Mouse (Mus musculus): ENCODE measurements around the gene Elovl1. TPM values are rescaled to one million over a fixed set of nuclear protein-coding genes. Genes with fewer than 3 reads are reported as not detected.

Elovl1 gene
- polyA plus RNA-seq, 1 experiment from 2014 or later = 37.6 TPM

GRCm38 (mm10) chr4:118410871-118411270 is 17.0 kb upstream of the Elovl1 start:
- Histone ChIP-seq H3K9ac (replicated peaks) (no peak overlapping the region), H3K27ac (replicated peaks) (no peak overlapping the region), H3K4me3 (no peak overlapping the region), H3K9me3 (no peaks in the 10 kb centered on the region), H3K27me3 (no peaks in the 10 kb centered on the region), H3K4me1 (peaks cover 19% of the 10 kb centered on the region), H3K36me3 (peaks cover 50% of the 10 kb centered on the region), H3K4me2 (replicated peaks) (no peak overlapping the region)
- WGBS = 88% methylated on average over 5 of the region's 5 CpGs
- no peak for ATAC-seq (ENCODE audit: low FRiP score, low read depth)

DNA sequence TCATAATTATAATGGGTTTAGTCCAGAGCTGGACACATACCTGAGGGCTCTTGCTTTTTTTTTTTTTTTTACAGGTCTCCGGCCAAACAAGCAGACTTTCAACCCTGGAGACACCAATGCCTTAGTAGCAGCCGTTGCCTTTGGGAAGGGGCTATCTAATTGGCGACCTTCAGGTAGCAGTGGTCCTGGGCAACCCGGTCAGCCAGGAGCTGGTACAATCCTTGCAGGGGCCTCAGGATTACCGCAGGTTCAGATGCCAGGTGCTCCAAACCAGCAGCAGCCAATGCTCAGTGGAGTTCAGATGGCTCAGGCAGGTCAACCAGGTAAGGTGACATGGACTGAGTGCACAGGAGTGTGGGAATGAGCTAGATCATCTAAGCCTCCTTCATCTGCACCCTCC is 14.3 kb upstream of the Elovl1 start:
- no peak overlapping the region for H3K4me3 ChIP-seq
- WGBS = 96% methylated on average over 5 of the region's 5 CpGs
- no peaks in the 10 kb centered on the region for H3K9me3 ChIP-seq
- H3K27me3 ChIP-seq = no peaks in the 10 kb centered on the region
- H3K27ac ChIP-seq (replicated peaks) = no peak overlapping the region
- no peak overlapping the region for H3K4me2 ChIP-seq (replicated peaks)
- peaks cover 10% of the 10 kb centered on the region for H3K4me1 ChIP-seq
- no peak overlapping the region for H3K9ac ChIP-seq (replicated peaks)
- ATAC-seq (ENCODE audit: low FRiP score, low read depth) = no peak
- H3K36me3 ChIP-seq = peaks cover 71% of the 10 kb centered on the region

GRCm38 (mm10) chr4:118415779-118416178 is 12.1 kb upstream of the Elovl1 start:
- Histone ChIP-seq H3K36me3 (peaks cover 91% of the 10 kb centered on the region), H3K9ac (replicated peaks) (no peak overlapping the region), H3K4me3 (no peak overlapping the region), H3K4me1 (no peaks in the 10 kb centered on the region), H3K27me3 (no peaks in the 10 kb centered on the region), H3K9me3 (no peaks in the 10 kb centered on the region), H3K27ac (replicated peaks) (no peak overlapping the region), H3K4me2 (replicated peaks) (no peak overlapping the region)
- ATAC-seq (ENCODE audit: low FRiP score, low read depth) = no peak
- 90% methylated on average over 2 of the region's 2 CpGs for WGBS

GRCm38 (mm10) chr4:118416329-118416728 is 11.6 kb upstream of the Elovl1 start:
- no peaks in the 10 kb centered on the region for H3K4me1 ChIP-seq
- 93% methylated on average over 5 of the region's 5 CpGs for WGBS
- ATAC-seq (ENCODE audit: low FRiP score, low read depth) = no peak
- H3K9ac ChIP-seq (replicated peaks) = no peak overlapping the region
- no peak overlapping the region for H3K27ac ChIP-seq (replicated peaks)
- H3K4me3 ChIP-seq = no peak overlapping the region
- no peaks in the 10 kb centered on the region for H3K9me3 ChIP-seq
- H3K4me2 ChIP-seq (replicated peaks) = no peak overlapping the region
- peaks cover 91% of the 10 kb centered on the region for H3K36me3 ChIP-seq
- no peaks in the 10 kb centered on the region for H3K27me3 ChIP-seq

GRCm38 (mm10) chr4:118417112-118417797 is 10.6 kb upstream of the Elovl1 start:
- no peaks in the 10 kb centered on the region for H3K27me3 ChIP-seq
- no peak overlapping the region for H3K4me3 ChIP-seq
- WGBS = 81% methylated on average over 13 of the region's 13 CpGs
- H3K36me3 ChIP-seq = peaks cover 91% of the 10 kb centered on the region
- H3K4me1 ChIP-seq = no peaks in the 10 kb centered on the region
- H3K4me2 ChIP-seq (replicated peaks) = no peak overlapping the region
- H3K27ac ChIP-seq (replicated peaks) = no peak overlapping the region
- no peak overlapping the region for H3K9ac ChIP-seq (replicated peaks)
- no peaks in the 10 kb centered on the region for H3K9me3 ChIP-seq
- ATAC-seq (ENCODE audit: low FRiP score, low read depth) = no peak

GRCm38 (mm10) chr4:118421384-118421783 is 6.5 kb upstream of the Elovl1 start:
- ATAC-seq (ENCODE audit: low FRiP score, low read depth) = no peak
- no peaks in the 10 kb centered on the region for H3K9me3 ChIP-seq
- no peak overlapping the region for H3K9ac ChIP-seq (replicated peaks)
- no peak overlapping the region for H3K27ac ChIP-seq (replicated peaks)
- WGBS = 91% methylated on average over 3 of the region's 3 CpGs
- H3K27me3 ChIP-seq = no peaks in the 10 kb centered on the region
- no peak overlapping the region for H3K4me2 ChIP-seq (replicated peaks)
- H3K4me3 ChIP-seq = no peak overlapping the region
- no peaks in the 10 kb centered on the region for H3K4me1 ChIP-seq
- H3K36me3 ChIP-seq = peaks cover 58% of the 10 kb centered on the region

GRCm38 (mm10) chr4:118424541-118425160 is 3.2 kb upstream of the Elovl1 start:
- Histone ChIP-seq H3K36me3 (peaks cover 32% of the 10 kb centered on the region), H3K4me1 (peaks cover 23% of the 10 kb centered on the region), H3K4me3 (no peak overlapping the region), H3K27ac (replicated peaks) (no peak overlapping the region), H3K27me3 (no peaks in the 10 kb centered on the region), H3K9ac (replicated peaks) (no peak overlapping the region), H3K4me2 (replicated peaks) (no peak overlapping the region), H3K9me3 (no peaks in the 10 kb centered on the region)
- WGBS = 92% methylated on average over 4 of the region's 4 CpGs
- no peak for ATAC-seq (ENCODE audit: low FRiP score, low read depth)

DNA sequence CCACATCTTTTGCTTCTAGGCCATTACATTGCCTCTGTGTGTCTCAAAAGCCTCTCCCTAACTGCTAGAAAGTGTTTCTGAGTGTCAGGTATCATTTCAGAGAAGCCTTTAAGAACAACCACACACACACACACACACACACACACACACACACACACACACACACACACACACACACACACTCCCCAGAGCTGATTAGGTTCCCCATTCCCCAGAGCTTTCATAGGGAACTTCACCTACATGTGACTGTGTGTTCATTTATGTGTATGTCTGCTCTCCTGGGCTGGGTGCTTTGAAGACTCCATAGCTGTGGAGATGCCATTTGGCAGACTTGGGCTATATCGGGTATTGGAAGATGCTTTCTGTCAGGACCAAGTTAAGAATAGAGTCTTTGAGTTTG is 2.5 kb upstream of the Elovl1 start:
- H3K9ac ChIP-seq (replicated peaks) = no peak overlapping the region
- 100% methylated on average over 1 of the region's 1 CpGs for WGBS

GRCm38 (mm10) chr4:118427415-118427767 is 502 bp upstream of the Elovl1 start:
- peak overlapping the region; percentile 73 for H3K27ac ChIP-seq (replicated peaks)
- WGBS = 2% methylated on average over 5 of the region's 5 CpGs
- peak overlapping the region; percentile 72 for H3K9ac ChIP-seq (replicated peaks)
- no peaks in the 10 kb centered on the region for H3K9me3 ChIP-seq
- H3K4me2 ChIP-seq (replicated peaks) = peak overlapping the region; percentile 74
- ATAC-seq (ENCODE audit: low FRiP score, low read depth) = peak; percentile 32; the same call in 1 of the 2 replicates
- no peaks in the 10 kb centered on the region for H3K27me3 ChIP-seq
- H3K4me3 ChIP-seq = peak overlapping the region; percentile 55
- H3K4me1 ChIP-seq = peaks cover 23% of the 10 kb centered on the region
- H3K36me3 ChIP-seq = peaks cover 28% of the 10 kb centered on the region

More for the DNA sequence above, 2.5 kb upstream of the Elovl1 start:
- Histone ChIP-seq H3K4me2 (replicated peaks) (no peak overlapping the region), H3K27ac (replicated peaks) (no peak overlapping the region), H3K9me3 (no peaks in the 10 kb centered on the region), H3K4me3 (no peak overlapping the region), H3K27me3 (no peaks in the 10 kb centered on the region), H3K4me1 (peaks cover 23% of the 10 kb centered on the region), H3K36me3 (peaks cover 25% of the 10 kb centered on the region)
- no peak for ATAC-seq (ENCODE audit: low FRiP score, low read depth)

DNA sequence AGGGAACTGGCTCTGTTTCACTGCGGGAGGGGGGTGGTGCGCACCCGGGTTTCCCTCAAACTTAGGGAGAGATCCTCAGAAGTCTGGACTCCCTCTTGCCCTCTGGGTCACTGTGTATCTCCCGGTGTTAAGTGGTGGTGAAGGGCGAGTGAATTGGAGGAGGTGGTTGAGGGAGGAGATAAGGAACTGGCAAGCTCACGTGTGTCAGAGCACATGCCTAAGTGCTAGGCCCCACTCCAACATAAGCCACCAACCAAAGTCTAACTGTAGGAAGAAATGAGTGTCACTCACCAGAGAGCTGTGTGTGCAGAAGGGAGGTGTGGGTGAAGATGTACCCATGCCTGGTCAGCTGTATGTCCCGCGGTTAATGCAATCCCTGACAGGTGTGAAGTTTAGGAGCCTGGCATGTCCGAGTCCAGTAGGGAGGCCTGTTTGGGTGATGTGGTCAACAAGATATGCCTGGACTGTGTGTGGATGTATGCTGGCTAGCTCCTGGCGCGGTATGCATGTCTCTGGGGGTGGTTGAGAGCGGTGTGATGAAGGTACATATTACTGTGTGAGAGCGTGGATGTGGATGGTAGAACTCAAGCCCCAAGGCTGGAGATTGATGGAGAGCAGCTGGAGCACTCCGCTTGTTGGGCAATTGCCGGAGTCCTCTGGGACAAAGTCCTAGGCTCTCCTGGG is 780 bp downstream of the Elovl1 start:
- H3K4me2 ChIP-seq (replicated peaks) = peak overlapping the region; percentile 74
- 53% methylated on average over 15 of the region's 15 CpGs for WGBS
- peak overlapping the region; percentile 72 for H3K9ac ChIP-seq (replicated peaks)
- H3K9me3 ChIP-seq = no peaks in the 10 kb centered on the region
- H3K36me3 ChIP-seq = peaks cover 37% of the 10 kb centered on the region
- peak; percentile 20; the same call in 1 of the 2 replicates for ATAC-seq (ENCODE audit: low FRiP score, low read depth)
- H3K4me3 ChIP-seq = peak overlapping the region; percentile 55
- H3K27ac ChIP-seq (replicated peaks) = peak overlapping the region; percentile 73; the same call in 1 of the 2 replicates
- peaks cover 23% of the 10 kb centered on the region for H3K4me1 ChIP-seq
- H3K27me3 ChIP-seq = no peaks in the 10 kb centered on the region

- Histone ChIP-seq H3K4me2 (replicated peaks) (no peak overlapping the region), H3K9me3 (no peaks in the 10 kb centered on the region), H3K4me1 (peaks cover 27% of the 10 kb centered on the region), H3K27me3 (no peaks in the 10 kb centered on the region), H3K4me3 (no peak overlapping the region), H3K9ac (replicated peaks) (no peak overlapping the region; the same call in 1 of the 2 replicates), H3K36me3 (peaks cover 37% of the 10 kb centered on the region), H3K27ac (replicated peaks) (no peak overlapping the region)
- 68% methylated on average over 7 of the region's 7 CpGs for WGBS
- no peak for ATAC-seq (ENCODE audit: low FRiP score, low read depth)
Measured at GRCm38 (mm10) chr4:118429215-118429895, 1.5 kb downstream of the Elovl1 start.

GRCm38 (mm10) chr4:118432332-118432731 is 4.4 kb downstream of the Elovl1 start:
- H3K27me3 ChIP-seq = no peaks in the 10 kb centered on the region
- peaks cover 47% of the 10 kb centered on the region for H3K4me1 ChIP-seq
- no peak overlapping the region for H3K4me2 ChIP-seq (replicated peaks)
- H3K4me3 ChIP-seq = no peak overlapping the region
- H3K9ac ChIP-seq (replicated peaks) = no peak overlapping the region
- H3K9me3 ChIP-seq = no peaks in the 10 kb centered on the region
- ATAC-seq (ENCODE audit: low FRiP score, low read depth) = no peak
- WGBS = 71% methylated on average over 8 of the region's 8 CpGs
- no peak overlapping the region for H3K27ac ChIP-seq (replicated peaks)
- H3K36me3 ChIP-seq = peaks cover 44% of the 10 kb centered on the region
